Mouse (Mus musculus) ES-CJ7 (cell line): ENCODE measurements around the gene Cdc42bpa.
A peak's percentile ranks its signal among the peaks of the same experiment; 100 is the strongest.

ENCODE experiments used
- DNase-seq: peaks from one replicate; pipeline ENCODE4 v3.0.0; 2011; ENCODE audit warnings: low read depth, low spot score

Cdc42bpa gene

DNA sequence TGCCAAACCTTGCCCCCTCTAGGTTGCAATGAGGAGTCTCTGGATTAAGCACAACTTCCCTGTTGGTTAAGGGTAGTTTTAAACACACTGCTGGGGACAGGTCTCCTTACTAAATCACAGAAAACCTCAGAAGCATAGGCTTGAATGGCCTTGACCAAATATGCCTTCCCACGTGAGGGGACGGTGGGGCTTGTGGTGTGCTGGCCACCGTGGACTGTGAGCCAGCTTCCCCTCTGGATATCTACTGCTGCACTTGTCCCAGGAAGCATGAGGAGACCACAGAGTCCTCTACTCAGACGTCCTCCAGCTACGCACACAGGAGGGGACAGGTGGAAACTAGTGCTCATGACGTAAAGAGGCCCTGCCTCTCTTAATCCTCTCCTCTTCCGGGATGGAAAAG is 202.7 kb downstream of the Cdc42bpa start:
- DNase-seq, result no peak

DNA sequence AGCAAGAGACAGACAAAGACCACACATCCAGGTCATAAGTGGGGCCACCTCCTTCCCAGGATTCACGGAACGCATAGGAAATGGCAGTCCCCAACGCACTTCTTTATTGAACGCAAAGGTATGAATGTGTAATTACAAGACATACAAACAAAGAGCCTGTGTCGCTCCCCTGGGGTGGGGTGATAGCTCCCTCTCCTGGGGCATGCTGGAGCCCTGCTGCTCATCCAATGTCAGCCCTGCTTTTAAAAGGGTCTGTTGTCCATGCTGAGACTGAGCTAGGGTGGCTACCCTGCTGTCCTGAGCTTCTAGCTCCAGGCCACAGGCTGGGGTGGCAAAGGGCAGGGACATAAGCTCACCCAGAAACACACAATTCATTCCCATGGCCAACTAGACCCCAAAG is 206.3 kb downstream of the Cdc42bpa start:
- no peak for DNase-seq

DNA sequence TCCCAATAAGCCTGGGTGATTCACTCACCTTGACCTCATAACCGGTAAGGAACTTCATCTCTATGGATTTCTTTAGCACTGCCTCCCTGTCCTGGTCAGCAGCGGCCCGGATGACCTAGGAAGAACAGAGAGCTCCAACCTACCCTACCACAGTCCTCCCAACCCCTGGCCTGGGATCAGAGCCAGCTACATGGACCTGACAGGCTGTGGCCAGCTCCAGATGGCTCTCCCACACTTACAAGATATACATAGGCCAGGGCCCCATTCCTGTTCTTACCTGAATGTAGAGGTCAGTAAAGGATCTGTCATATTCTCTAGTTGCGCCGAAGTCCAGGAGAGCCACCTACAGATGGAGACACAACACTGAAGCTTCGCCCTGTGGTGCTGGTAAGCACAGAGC is 208.0 kb downstream of the Cdc42bpa start:
- DNase-seq, result no peak

DNA sequence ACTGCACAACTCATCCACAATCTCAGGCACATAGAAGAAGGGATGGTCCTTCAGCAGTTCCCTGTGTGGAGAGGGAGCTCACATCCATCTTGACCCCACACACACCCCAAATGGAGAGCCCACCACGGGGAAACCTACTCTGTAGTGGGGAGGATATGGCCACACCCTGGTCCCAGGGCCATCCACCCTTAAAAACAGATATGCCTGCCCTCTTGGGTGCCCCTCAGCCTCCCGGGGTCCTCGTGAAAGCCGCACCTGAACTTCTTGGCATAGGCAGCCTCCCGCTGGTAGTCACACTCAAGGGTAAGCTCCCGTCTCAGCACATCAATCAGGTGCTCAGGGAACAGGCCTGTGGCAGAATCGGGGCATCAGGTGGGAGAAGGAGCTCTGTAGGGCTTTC is 208.9 kb downstream of the Cdc42bpa start:
- no peak for DNase-seq

DNA sequence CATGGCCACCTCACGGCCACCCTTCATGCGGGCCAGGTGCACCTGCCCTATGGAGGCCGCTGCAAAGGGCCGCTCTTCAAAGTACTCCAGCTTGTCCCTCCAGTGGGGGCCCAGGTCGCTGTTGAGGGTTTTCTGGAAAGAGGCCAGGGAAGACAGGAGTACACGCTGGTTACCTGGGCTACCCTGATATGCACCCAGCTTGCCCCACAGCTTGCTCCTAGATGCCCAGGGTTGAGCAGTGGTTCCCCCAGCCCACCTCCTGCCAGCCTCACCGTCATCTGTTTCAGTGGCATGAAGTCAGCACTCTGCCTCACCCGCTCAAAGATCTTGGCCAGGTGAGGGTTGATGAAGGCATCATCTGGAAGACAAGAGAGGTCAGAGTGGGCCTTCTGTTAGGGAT is 209.8 kb downstream of the Cdc42bpa start:
- no peak for DNase-seq

DNA sequence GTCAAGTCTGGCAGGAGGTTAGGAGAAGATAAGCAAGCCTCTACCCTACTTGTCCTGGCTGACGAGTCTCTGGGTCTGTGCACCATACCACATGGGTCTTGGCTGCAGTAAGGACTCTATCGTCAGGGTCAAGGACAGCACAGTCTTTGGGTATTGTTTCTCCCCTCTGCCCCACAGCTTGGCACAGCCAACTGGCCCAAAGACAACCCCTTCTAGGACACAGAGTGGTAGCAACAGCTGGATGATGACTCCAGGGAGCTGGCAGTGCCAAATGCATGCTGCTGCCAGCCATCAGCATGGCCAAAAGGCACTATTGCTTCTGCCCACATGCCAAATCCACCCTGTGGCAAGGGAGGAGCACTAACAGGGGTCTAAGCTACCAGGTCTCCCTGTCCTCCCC is 211.6 kb downstream of the Cdc42bpa start:
- no peak for DNase-seq

DNA sequence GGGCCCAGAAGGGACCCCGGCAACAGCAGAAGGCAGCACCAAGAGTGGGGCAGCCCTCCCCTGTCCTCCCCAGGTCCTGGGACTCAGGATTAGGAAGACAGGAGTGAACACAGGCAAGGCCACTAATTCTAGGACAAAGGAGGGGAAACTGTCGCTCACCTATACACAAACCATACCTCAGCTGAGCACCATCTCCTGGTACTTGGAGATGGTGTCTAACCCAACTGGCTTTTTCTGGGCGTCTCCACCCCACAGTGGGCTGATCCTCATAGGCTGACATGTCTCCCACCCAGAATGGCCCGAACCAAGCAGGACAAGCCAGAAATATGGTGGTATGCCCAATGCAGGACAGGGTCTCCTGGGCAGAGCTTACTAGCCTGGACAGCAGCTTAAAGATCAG is 212.3 kb downstream of the Cdc42bpa start:
- no peak for DNase-seq

DNA sequence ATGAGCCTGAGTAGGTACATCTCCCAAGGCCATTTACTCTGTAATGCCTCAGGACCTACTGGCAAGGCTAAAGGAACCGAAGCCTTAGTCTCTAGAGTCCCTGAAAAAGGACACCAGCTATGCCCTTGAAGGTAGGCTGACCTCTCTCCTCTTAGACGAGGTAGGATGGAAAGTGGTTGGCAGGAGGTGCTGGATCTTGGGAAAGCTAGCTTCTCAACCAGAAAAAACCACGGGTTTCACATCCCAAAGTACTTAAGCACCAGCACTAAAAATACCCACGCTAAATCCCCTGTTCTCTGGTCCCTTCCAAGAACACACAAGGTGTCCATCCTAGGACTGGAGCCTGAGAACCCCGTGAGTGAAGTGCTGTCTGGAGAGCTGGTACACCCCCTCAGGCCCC is 212.7 kb downstream of the Cdc42bpa start:
- DNase-seq, result no peak

DNA sequence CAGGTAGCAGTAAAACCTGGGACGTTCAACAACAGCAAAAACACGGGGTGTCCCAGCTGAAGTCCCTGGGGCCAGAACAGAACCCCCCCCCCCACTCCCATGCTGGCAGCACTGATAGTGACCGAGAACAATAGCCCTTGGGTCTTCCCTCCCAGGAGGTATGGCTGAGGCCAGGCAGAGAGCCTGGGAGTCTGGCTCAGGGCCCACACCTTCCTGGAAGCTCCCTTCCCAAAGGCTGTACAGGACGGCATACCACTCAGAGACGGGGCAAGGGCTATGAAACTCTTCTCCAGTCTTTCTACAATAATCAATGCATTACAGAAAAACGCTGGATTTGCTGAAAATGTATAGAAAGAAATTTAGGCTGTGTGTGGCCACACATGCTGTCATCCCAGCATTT is 214.4 kb downstream of the Cdc42bpa start:
- DNase-seq, result no peak

DNA sequence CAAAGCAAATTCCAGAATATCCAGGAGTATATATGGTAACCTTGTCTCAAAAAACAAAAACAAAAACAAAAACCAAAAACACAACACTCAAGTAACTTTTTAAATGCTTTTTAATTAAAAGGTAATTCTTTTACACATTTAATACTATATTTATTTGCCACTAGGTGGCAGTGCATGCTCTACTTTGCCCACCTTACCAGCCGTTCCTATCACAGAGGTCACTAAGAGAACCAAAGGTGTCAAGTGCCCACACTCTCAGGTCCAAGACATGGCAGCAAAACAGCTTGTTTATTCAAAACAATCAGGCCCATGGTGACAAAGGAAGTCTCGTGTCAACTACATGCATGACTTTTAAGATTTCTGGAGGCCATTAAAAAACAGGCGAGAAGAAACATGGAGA is 214.9 kb downstream of the Cdc42bpa start:
- peak; percentile 56 for DNase-seq

DNA sequence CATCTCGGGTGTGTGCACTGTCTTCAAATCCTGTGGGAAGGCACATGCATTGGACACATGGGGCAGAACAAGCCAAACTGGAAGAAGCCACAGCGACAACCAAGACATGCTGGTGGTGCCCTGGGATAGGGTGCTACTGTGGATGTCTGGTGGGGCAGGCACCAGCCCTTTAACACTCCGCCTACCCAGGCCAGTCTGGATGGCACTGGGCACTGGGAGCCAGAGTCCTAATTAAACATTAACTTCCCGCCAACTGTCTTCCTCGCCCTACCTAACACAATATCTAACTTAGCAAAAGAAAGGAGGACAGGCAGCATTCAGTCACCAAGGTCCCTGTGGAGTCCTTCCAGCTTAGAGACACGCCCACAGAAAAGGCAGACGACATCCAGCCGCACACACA is 215.4 kb downstream of the Cdc42bpa start:
- DNase-seq, result no peak

DNA sequence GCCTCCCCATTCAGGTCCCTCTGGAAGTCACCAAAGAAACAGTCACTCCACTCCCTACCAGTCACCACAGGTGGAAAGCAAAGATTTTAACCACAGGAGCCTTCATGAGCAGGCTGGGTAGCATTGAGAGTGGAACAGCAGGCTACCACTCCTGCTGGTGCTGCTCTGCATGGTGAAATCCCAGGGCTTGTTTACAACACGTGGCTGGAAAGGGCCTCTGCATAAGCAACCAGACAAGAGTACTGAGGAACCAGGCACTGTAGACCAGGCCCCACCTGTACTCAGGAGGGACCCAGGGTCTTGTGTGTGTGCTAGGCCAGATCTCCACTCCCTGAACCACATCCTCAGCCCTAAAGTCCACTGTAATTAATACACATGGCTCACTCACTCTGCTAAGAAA is 216.5 kb downstream of the Cdc42bpa start:
- no peak for DNase-seq

DNA sequence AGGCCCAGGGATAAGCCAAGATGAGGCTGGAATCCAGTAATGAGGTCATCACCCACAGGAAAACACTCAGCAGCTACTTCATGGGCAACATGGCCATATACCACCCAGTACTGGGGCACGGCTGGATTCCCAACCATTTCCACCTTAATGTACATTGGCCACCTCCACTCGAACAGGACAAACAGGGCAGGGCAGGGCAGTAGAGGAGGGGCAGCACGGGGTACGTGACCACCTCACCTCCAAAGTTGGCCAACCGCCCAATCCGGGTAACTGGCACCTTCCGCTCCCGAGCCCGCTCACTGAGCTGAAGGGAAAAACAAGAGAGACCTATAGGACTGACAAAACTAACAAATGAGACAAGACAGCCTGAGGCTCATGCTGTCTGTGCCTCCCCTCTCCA is 218.1 kb downstream of the Cdc42bpa start:
- DNase-seq, result no peak

DNA sequence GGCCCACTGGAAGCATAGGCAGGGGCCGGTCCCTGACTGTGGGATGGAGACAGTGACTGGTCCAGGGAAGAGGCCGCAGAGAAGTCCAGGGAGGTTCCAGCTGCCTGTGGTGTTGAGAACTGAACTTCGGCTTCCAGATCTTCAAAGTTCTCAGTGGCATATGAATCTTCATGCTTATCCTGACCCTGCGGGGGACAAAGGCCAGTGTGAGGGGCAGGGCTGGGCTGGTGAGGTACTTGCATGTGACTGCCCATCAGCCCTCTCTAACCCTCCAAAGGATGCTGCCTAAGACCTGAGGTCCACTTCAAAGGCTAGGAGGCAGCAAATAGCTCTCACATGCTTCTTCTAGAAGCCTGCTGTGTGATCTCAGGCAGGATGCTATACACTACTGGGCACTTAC is 218.8 kb downstream of the Cdc42bpa start:
- no peak for DNase-seq

DNA sequence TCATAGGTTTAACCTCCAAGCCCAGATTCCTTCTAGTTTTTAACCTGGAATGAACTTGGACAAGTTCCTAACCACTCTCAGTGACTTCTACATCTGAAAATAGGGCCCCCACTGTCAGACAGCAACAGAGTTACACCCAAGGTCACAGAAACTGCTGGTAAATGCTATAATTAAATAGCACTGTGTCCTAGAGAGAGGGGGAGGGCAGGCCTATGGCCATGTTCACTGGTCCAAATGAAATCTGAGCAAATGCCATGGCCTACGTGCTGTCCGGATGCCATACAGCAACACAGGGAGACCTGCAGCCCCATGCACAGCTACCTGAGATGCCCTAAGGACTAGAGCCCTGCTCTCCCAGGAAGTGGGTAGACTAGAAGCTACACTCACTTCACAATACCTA is 219.6 kb downstream of the Cdc42bpa start:
- no peak for DNase-seq

DNA sequence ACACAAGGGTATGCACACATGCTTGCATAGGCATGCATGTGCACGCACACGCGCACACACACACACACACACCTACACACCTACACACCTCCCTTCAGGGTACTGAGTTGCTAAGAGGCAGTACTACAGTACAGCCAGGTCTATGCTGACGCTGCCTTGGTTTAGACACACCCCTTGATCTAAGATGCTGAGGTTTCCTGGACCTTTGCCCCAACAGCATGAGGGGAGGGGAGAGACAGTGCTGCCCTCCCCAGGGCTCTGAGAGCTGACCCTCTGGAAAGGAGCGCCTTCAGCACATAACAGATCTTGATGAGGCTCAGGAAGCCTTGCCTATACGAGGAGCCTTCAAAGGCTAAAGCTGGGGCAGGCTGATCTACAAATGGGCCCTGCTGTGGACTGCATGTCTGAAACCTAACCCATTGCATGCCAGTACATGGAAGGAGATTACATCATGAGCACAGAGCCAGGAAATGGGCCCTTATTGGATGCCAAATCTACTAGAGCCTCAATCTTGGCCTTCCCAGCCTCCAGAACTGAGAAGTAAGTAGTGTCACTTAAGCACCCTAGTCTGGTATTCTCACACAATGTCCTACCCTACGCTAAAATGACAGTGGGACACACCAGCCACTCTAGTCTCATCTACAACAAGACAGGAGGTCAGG is 221.2 kb downstream of the Cdc42bpa start:
- DNase-seq, result no peak

DNA sequence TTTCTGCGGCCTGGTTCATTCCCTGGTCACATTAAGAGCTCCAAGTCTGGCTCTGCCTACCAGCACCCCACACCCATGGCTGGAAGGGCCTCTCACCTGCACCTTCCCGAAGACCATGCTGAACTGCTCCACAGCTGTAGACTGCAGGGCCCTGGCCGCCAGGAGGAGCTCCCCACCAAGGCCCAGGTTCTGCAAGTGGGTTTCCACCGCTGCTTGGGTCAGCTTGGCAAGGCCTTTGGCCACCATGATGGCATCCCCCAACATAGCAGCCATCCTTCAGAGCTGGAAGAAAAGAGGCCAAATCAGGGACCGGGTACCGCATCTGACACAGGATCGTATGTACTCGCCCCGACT is 221.7 kb downstream of the Cdc42bpa start:
- no peak for DNase-seq

DNA sequence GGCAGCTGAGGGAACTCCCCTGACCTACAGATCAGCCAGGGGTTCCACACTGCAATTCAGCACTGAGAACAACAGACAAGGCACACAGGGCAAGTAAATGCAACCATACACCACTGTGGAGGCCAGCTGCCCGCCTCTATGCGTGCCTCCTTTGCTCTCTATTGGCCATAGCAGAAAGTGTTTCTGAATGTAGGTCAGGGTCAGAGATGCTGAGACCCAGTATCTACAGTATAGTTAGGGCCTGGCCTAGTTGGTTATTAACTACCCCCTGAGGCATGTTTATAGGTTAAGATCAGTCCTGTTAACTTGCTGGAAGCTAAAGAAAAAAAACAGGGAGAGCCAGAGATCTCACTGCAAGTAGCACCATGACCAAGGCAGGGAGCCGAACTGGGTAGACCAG is 222.5 kb downstream of the Cdc42bpa start:
- DNase-seq, result no peak

DNA sequence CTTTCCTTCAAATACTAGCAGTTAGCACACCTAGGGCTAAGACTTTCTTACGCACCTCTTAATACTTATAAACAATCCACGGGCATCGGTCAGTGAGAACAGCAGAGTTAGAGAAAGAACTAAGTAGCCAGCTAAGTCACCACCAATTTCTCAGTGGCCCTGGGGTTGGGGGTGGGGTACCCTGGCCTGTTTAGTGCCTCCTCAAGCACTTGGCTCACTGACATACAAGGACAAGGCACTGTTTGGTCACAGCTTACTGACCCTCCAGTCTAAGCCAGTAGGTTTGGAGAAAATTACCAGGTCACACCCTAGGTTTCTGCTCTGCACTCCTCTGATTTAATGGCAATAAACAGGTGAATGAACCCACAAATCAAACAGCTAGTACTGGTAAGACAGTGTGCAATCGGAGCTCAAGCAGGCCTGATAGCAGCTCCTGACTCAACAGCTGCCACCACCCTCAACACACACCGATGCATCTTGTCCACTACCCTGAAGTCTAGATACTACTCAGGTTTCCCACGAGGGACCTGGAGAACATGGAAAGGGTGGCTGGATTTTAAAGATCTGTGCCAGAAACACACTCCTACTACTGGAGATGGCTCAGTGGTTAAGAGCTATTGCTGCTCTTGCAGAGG is 223.4 kb downstream of the Cdc42bpa start:
- DNase-seq, result no peak

DNA sequence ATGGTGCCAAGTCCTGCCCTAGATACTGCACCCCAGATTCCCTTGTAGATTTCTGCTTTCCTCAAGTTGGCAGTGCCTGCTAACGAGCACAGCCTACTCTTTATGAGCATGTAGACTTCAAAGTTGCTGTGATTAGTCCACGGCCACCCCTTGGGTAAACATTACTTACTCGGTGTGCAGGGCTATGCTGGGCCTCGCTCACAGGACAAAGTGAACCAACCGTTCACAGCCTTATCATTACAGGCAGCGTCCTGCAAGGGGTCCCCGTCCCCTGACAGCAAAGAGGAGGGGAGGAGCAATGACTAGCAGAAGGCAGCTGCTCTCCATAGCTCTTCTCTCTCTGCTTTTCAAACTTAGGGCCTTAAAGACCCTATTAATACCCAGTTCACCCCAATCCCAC is 224.5 kb downstream of the Cdc42bpa start:
- DNase-seq, result no peak

DNA sequence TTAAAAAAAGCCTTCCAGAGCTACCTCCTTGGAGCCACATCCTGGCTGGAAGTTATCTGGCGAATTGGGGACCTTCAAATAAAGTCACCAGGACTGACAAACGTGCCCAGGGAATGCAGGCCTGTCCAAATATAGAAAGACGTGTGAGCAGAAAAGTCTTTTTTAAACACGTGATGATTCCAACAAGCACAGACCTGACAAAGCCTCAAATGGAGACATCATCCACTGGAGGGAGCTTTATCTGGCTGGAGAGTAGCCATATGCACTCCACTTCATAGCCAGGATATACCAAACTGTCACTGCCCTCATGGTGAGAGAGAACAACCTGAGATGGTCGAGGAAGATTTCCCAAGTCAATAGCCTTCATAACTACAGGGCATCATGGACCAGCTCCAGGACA is 225.6 kb downstream of the Cdc42bpa start:
- DNase-seq, result no peak

DNA sequence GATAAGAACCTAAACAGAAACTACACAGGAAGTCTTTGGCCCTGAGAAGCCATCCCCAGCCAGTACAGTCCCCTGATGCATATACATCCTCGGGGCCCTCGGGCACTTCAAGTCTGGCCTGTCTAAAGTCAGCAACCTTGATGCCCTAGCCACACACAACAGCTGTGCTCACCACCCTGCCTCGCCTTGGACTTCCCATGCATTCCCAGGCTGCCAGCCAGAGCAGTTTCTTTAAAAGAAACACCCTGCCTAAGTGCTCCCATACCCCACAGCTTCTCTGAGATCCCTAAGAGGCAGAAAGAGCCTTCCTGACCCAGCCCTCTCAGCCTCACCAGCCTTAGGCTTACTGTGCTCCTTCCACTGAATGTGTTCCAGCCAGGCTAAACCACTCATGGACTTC is 226.1 kb downstream of the Cdc42bpa start:
- DNase-seq, result no peak

DNA sequence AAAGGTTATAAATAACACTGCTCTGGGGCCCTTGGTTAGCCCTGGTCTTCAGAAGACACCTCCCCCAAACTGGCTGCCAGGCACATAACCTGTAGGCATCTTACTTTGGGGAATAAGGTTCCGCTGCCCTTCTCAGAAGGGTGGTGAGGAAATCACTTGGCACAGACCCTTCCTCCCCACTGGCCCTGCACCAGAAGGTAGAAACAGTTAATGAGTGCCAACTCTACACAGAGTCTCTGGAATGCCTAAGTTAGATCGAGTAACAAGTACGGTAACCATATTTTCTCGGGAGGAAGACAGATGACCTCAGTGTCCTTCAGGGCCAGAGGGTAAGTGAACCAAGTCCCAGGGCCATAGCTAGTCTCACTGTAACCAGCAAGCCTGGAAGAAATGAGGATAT is 228.7 kb downstream of the Cdc42bpa start:
- DNase-seq, result no peak

DNA sequence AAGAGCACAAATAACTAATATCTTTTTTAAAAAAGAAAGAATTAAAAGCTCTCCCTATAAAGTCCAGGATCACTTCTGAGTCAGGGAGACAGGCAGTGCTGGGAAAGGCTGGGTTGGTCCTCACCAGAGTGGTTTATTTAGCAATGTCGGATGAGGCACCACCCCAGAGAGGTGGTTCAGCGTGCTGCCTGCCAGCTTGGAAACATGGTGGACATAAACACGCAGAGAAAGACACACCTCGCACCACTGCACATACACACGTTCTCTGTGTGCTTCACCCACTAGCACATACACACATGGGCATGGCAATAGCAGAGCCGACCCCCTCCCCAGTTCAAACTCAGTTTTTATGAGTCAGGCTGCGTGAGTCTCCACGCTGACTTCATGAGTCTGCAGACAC is 230.8 kb downstream of the Cdc42bpa start:
- DNase-seq, result no peak
